7 mouse cellular contexts compared by ENCODE assay signal in genomic region chr9:108082988-108083431, GRCm38 (mm10). TPM values are rescaled to one million over a fixed set of nuclear protein-coding genes. Genes with fewer than 3 reads are reported as not detected.
DNase-seq lines count a peak whose midpoint lies in the region; ATAC-seq and TF ChIP-seq lines count a peak whose summit lies in the region.

Gene Rnf123, minus strand, starts transcription at chr9:108083346.

- H3K36me3 ChIP-seq in ES-Bruce4 (ENCODE audit: control insufficient read depth, insufficient read depth, low read length, poor library complexity, severe bottlenecking) = peaks cover 4% of the 10 kb centered on the region; the same call in 1 of the 2 replicates
- H3K36me3 ChIP-seq in limb, embryonic 13.5 days = peaks cover 44% of the 10 kb centered on the region
- peaks cover 41% of the 10 kb centered on the region for H3K36me3 ChIP-seq in neural tube, embryonic 15.5 days

- H3K9me3 ChIP-seq in ES-Bruce4 (replicated peaks; ENCODE audit: control insufficient read depth, insufficient read depth, low read length, poor library complexity, severe bottlenecking) = no peaks in the 10 kb centered on the region
- no peaks in the 10 kb centered on the region for H3K9me3 ChIP-seq in limb, embryonic 13.5 days
- no peaks in the 10 kb centered on the region for H3K9me3 ChIP-seq in neural tube, embryonic 15.5 days (replicated peaks)

- no peaks in the 10 kb centered on the region for H3K27me3 ChIP-seq in ES-Bruce4 (ENCODE audit: control insufficient read depth, insufficient read depth, low read length, poor library complexity, severe bottlenecking)
- H3K27me3 ChIP-seq in limb, embryonic 13.5 days = peaks cover 51% of the 10 kb centered on the region
- peaks cover 46% of the 10 kb centered on the region for H3K27me3 ChIP-seq in neural tube, embryonic 15.5 days (replicated peaks)

- no peaks in the 10 kb centered on the region for H3K4me1 ChIP-seq in ES-Bruce4 (ENCODE audit: control insufficient read depth, insufficient read depth, low read length)
- peaks cover 19% of the 10 kb centered on the region for H3K4me1 ChIP-seq in limb, embryonic 13.5 days
- H3K4me1 ChIP-seq in neural tube, embryonic 15.5 days = peaks cover 24% of the 10 kb centered on the region

- ATAC-seq in erythroid progenitor cell, adult 5-6 weeks (replicated peaks; ENCODE audit: low FRiP score, poor library complexity, severe bottlenecking) = peak; percentile 38
- ATAC-seq in limb, embryonic 13.5 days (ENCODE audit: low FRiP score, low read depth) = no peak
- ATAC-seq in neural tube, embryonic 15.5 days (ENCODE audit: low FRiP score) = no peak

- peak within 1 kb of the TSS; percentile 4; the same call in 1 of the 2 replicates for H3K9ac ChIP-seq in ES-Bruce4 (ENCODE audit: low read depth, poor library complexity, severe bottlenecking)
- peak within 1 kb of the TSS; percentile 51 for H3K9ac ChIP-seq in limb, embryonic 13.5 days
- H3K9ac ChIP-seq in neural tube, embryonic 15.5 days (replicated peaks) = 0 out of 2 replicates have a peak within 1 kb of the TSS, but pooled peaks have one; percentile 15

- no peak within 1 kb of the TSS for H3K27ac ChIP-seq in ES-Bruce4 (ENCODE audit: insufficient read depth, low read length)
- H3K27ac ChIP-seq in limb, embryonic 13.5 days = no peak within 1 kb of the TSS
- no peak within 1 kb of the TSS for H3K27ac ChIP-seq in neural tube, embryonic 15.5 days (replicated peaks)

- intact Hi-C loops in heart, postnatal 36 days (cut with DNase I) = no loop called here

- TF ChIP-seq EP300 in ES-Bruce4 (IDR thresholded peaks at IDR 0.05; ENCODE audit: insufficient read depth, low read depth, low read length) = no peak

- peak within 1 kb of the TSS; percentile 73 for H3K4me3 ChIP-seq in ES-Bruce4 (ENCODE audit: low read depth, low read length)
- H3K4me3 ChIP-seq in limb, embryonic 13.5 days = peak within 1 kb of the TSS; percentile 27
- peak within 1 kb of the TSS; percentile 19 for H3K4me3 ChIP-seq in neural tube, embryonic 15.5 days (replicated peaks)

- peak; percentile 69 for DNase-seq in CD4-positive, CD25-positive, alpha-beta regulatory T cell, adult 2 months (ENCODE audit: low read depth, low spot score)
- no peak for DNase-seq in heart, postnatal 36 days
- no peak for DNase-seq in ovary, postnatal 14 days (ENCODE audit: low spot score)

- TF ChIP-seq CTCF in ES-Bruce4 (IDR thresholded peaks at IDR 0.05; ENCODE audit: low read depth, low read length) = no peak

- WGBS in limb, embryonic 13.5 days = 33% methylated on average over 12 of the region's 12 CpGs
- 35% methylated on average over 12 of the region's 12 CpGs for WGBS in neural tube, embryonic 15.5 days

- H3K4me2 ChIP-seq in limb, embryonic 13.5 days (replicated peaks) = peak within 1 kb of the TSS; percentile 51
- peak within 1 kb of the TSS; percentile 45 for H3K4me2 ChIP-seq in neural tube, embryonic 15.5 days

- no peak for TF ChIP-seq POLR2A in ES-Bruce4 (IDR thresholded peaks at IDR 0.05; ENCODE audit: insufficient read depth, low read length)

RNA-seq across cellular contexts. Expression of gene Rnf123, which starts in this region (rescaled TPM):
- polyA plus RNA-seq in ES-Bruce4 (2011; ENCODE audit: insufficient read depth, insufficient read length, low read depth, missing spikeins) = 19.7 and 20.9 TPM in 2 replicates
- total RNA-seq in erythroid progenitor cell, adult 5-6 weeks (2015; ENCODE audit: low replicate concordance) = 1,337 and 1,464 TPM in 2 replicates
- total RNA-seq in erythroid progenitor cell, adult 5-6 weeks (2017; ENCODE audit: low replicate concordance) = 890 and 970 TPM in 2 replicates
- 10 to 100 TPM; 94.2 to 97.4 TPM for total RNA-seq in heart, postnatal 36 days (2021)
- 31.2 and 35.2 TPM in 2 replicates for polyA plus RNA-seq in limb, embryonic 13.5 days (2015; fragmentation: Nextera tagmentation; extraction: Ambion mirVana)
- 44.3 and 51.6 TPM in 2 replicates for polyA plus RNA-seq in neural tube, embryonic 15.5 days (2015; fragmentation: Nextera tagmentation; extraction: Ambion mirVana)

Comparison
In these comparisons a context has a peak if more than half of its experiments do, and no peak if none do; other contexts are left out.
1. RNA of gene Rnf123 (total RNA-seq): 890 to 1,464 TPM in erythroid progenitor cell, adult 5-6 weeks; 94.2 to 97.4 TPM in heart, postnatal 36 days; every median in the first group is over 4 times any median in the second.
2. H3K4me3 ChIP-seq: peak in every context shown above with its lines; median percentile 73 in ES-Bruce4; 27 in limb, embryonic 13.5 days; 19 in neural tube, embryonic 15.5 days.
3. Peak in every context shown above with its lines, with median percentiles within 50 percentile points of each other: H3K9ac ChIP-seq.